Mouse (Mus musculus) lung, postnatal 0 days (tissue): ENCODE data around the gene Mrc2.

Experiments used
- CTCF ChIP-seq: IDR thresholded peaks from 2 replicates; pipeline ENCODE4 v1.5.1; 2016; ENCODE audit warnings: antibody characterized with exemption, mild to moderate bottlenecking
- EP300 ChIP-seq: IDR thresholded peaks from 2 replicates; pipeline ENCODE4 v1.6.1; 2016; ENCODE audit warnings: antibody characterized with exemption, mild to moderate bottlenecking, control low read depth

DNA sequence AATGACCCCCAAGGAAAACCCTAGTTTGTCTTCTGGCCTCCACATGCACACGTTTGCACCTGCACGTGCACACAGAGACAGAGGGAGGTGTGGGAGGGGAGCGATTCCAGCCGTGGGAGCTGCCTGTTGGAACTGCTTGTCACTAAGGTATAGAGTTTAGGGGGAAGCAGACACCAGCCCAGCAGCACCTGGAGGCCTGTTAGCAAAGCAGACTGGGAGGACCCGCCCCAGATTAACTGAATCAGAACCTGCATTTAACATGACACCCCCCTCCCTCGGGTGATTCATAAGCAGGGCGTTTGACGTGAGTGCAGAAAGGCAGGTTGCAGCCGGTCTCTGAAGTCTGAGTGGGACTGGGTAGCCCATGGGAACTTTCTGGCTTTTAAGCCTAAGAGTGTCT is 37.5 kb downstream of the Mrc2 start:
- TF ChIP-seq EP300 (no peak), CTCF (no peak)
